Mouse (Mus musculus): ENCODE data around the gene Taok3. TPM values are rescaled to one million over a fixed set of nuclear protein-coding genes. Genes with fewer than 3 reads are reported as not detected.
A peak's percentile ranks its signal among the peaks of the same experiment; 100 is the strongest.

Taok3 gene
- polyA plus RNA-seq, 1 experiment = 40.6 TPM

DNA sequence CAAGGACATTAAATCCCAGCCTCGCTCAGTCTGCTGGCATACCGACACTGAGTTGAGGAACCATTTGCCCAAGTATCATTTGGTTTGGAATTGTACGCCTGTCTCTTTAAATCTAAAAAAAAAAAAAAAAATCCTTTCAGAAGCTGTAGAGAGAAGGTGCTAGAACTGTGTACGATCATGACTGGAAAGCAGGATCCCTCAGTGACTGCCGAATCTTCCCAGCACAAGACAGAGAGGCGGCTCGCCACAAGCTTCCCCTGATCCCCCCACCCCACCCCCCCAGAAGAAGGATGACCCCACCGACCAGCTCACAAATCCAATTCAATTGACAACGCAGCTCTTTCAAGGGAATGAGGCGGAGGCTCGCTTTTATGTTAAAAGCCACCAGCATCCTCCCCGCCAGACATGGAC is 120.4 kb downstream of the Taok3 start:
- peak overlapping the region; percentile 68 for H3K4me3 ChIP-seq (ENCODE audit: insufficient read depth, low read length)
- no peaks in the 10 kb centered on the region for H3K4me1 ChIP-seq (ENCODE audit: control insufficient read depth, insufficient read depth, low read length)
- TF ChIP-seq CTCF (IDR thresholded peaks at IDR 0.05; ENCODE audit: extremely low read depth, insufficient read depth, low read length) (no peak), POLR2A (IDR thresholded peaks at IDR 0.05; ENCODE audit: extremely low read depth, insufficient read depth, low read length) (peak; percentile 67)
- peak overlapping the region; percentile 64 for H3K27ac ChIP-seq (ENCODE audit: insufficient read depth, low read length)

DNA sequence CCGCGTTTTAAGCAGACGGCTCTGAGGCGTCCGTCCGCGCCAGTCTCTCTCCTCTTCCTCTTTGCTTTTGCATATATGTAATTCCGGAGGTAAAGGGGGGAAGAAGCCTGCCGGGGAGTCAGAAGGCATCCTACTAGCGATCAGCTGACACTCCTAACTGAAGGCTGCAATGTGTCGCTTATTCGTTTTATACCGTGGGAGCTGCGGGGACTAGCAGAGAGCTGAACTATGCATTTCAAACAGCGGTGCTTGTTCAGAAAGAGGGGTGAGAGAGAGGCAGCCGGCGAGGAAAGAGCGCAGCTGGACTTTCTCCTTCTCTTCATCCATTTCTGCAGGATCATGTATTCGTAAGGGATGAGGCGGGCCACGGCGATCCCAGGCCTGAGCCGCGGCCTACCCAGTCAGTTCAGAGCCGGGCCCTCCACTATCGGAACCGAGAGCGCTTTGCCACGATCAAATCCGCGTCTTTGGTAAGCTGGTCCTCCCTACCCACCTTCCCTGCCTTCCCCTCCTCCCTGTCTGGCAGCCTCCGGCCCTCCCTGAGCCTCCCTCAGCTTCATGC is 120.9 kb downstream of the Taok3 start:
- peak overlapping the region; percentile 68 for H3K4me3 ChIP-seq (ENCODE audit: insufficient read depth, low read length)
- peak overlapping the region; percentile 64 for H3K27ac ChIP-seq (ENCODE audit: insufficient read depth, low read length)
- H3K4me1 ChIP-seq (ENCODE audit: control insufficient read depth, insufficient read depth, low read length) = no peaks in the 10 kb centered on the region
- TF ChIP-seq CTCF (IDR thresholded peaks at IDR 0.05; ENCODE audit: extremely low read depth, insufficient read depth, low read length) (no peak), POLR2A (IDR thresholded peaks at IDR 0.05; ENCODE audit: extremely low read depth, insufficient read depth, low read length) (peak; percentile 75)

DNA sequence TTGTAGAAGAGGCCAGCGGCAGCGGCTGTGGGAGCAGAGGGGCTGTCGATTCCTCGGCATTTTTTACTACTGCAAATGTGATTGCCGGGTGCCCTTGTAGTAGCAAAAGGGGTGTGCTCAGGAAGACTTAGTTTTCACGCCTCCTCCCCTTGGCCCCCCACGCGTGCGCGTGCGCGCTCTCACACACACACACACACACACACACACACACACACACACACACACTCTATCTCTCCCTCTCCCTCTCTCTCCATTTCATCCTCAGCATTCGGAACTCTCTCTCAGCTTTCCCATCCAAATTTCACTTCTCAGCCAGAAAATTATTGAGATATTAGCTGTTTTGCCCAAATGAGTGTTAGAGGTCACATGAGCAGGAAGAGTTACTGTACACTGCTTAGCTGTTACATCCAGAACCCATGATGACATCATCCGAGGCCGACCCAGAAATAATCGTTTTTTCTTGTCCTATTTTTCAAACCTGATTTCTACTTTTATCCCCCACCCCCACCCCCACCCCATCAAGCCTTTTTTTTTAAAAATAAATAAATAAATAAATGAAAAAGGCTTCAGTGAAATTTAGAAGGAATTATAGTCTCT is 122.1 kb downstream of the Taok3 start:
- H3K27ac ChIP-seq (ENCODE audit: insufficient read depth, low read length) = no peak overlapping the region
- TF ChIP-seq POLR2A (IDR thresholded peaks at IDR 0.05; ENCODE audit: extremely low read depth, insufficient read depth, low read length) (0 out of 2 replicates have a peak, but pooled peaks have one; percentile 38), CTCF (IDR thresholded peaks at IDR 0.05; ENCODE audit: extremely low read depth, insufficient read depth, low read length) (no peak)
- H3K4me1 ChIP-seq (ENCODE audit: control insufficient read depth, insufficient read depth, low read length) = no peaks in the 10 kb centered on the region
- peak overlapping the region; percentile 62 for H3K4me3 ChIP-seq (ENCODE audit: insufficient read depth, low read length)

DNA sequence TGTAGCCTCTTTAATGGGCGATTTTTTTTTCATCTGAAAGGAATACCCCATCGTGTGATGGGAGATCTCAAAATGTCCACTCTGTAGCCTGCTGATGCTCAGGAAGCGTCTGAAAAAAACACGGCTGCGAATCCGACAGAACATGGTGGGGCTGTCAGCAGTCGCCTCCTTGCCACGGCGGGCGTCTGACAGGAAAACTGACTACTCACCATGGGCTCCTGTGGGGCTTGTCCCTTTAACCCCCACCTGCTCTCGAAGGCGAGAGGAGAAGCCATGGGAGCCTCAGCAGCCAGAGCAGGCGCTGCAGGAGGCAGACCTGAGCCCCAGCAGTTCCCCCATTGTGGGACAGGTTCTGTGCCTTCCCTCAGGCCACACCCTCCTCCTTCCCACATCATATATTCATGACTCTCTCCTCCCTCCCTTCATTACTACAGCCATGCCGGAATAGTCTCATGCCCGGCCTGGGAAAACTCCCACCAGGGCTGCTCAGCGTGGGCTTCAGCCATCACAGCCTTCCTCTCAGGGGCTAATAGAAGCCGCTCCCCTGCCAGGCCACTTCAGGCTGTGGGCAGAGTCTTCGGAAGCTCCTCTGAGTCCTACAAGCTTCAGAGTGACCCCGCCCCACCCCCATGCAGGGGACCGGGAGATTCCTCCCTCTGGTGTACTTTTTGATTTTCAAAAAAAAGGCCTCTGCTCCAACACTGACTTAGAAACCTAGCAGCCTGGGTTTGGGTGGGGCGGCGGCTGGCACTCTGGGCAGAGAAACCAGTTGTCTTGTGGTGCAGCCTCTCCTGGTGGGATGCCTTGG is 122.9 kb downstream of the Taok3 start:
- H3K27ac ChIP-seq (ENCODE audit: insufficient read depth, low read length) = no peak overlapping the region
- TF ChIP-seq POLR2A (IDR thresholded peaks at IDR 0.05; ENCODE audit: extremely low read depth, insufficient read depth, low read length) (peak; percentile 53; the same call in 1 of the 2 replicates), CTCF (IDR thresholded peaks at IDR 0.05; ENCODE audit: extremely low read depth, insufficient read depth, low read length) (no peak)
- peak overlapping the region; percentile 44 for H3K4me3 ChIP-seq (ENCODE audit: insufficient read depth, low read length)
- H3K4me1 ChIP-seq (ENCODE audit: control insufficient read depth, insufficient read depth, low read length) = no peaks in the 10 kb centered on the region

DNA sequence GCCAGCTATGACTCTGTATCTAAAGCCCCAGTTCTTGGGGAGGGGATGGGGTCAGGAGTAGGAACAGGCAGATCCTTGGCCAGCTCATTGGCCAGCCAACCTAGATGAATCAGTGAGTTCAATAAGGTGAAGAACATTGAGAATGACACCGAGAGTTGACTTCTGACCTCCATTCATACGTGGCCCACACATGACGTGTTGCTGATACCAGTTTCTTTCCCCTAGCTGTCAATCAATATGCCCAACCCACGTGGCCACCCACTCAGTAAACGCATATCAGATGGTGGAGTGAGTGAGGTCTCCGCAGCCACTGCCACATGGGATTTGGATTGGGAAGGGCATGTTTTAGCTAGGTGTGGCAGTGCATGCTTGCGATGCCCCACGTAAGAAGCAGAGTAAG is 125.2 kb downstream of the Taok3 start:
- Histone ChIP-seq H3K4me3 (ENCODE audit: insufficient read depth, low read length) (no peak overlapping the region), H3K4me1 (ENCODE audit: control insufficient read depth, insufficient read depth, low read length) (peaks cover 4% of the 10 kb centered on the region; the same call in 1 of the 2 replicates), H3K27ac (ENCODE audit: insufficient read depth, low read length) (no peak overlapping the region)
- no peak for TF ChIP-seq POLR2A (IDR thresholded peaks at IDR 0.05; ENCODE audit: extremely low read depth, insufficient read depth, low read length)
- no peak for TF ChIP-seq CTCF (IDR thresholded peaks at IDR 0.05; ENCODE audit: extremely low read depth, insufficient read depth, low read length)

DNA sequence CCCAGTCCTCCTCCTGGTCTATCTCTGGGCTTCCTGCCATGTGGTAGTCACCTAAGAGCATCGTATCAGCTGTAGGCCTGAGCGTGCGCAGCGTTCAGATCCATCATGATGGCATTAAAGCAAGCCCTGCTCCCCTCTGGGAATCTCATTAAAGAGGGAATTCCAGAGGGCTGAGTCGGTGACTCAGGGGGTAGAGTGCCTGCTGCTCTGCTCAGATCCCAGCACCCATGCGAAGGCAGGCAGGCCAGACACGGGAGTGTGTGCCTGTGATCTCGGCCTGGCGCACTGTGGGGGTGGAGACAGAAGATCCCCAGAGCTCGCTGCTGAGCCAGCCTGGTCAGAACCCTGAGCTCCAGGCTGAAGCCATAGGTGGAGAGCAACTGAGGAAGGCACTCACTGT is 128.4 kb downstream of the Taok3 start:
- Histone ChIP-seq H3K27ac (ENCODE audit: insufficient read depth, low read length) (no peak overlapping the region), H3K4me3 (ENCODE audit: insufficient read depth, low read length) (no peak overlapping the region), H3K4me1 (ENCODE audit: control insufficient read depth, insufficient read depth, low read length) (peaks cover 4% of the 10 kb centered on the region; the same call in 1 of the 2 replicates)
- TF ChIP-seq CTCF (IDR thresholded peaks at IDR 0.05; ENCODE audit: extremely low read depth, insufficient read depth, low read length) (no peak), POLR2A (IDR thresholded peaks at IDR 0.05; ENCODE audit: extremely low read depth, insufficient read depth, low read length) (no peak)

DNA sequence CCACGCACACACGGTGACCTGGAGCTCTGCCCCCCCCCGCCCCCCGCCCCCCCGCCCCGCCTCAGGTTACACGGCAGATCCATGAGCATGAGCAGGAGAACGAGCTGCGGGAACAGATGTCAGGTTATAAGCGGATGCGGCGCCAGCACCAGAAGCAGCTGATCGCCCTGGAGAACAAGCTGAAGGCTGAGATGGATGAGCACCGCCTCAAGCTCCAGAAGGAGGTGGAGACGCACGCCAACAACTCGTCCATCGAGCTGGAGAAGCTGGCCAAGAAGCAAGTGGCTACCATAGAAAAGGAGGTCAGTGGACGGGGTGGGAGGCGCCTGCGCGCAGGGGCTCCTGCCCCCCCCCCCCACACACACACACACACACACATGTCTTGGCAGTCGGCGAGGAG is 130.9 kb downstream of the Taok3 start:
- Histone ChIP-seq H3K27ac (ENCODE audit: insufficient read depth, low read length) (no peak overlapping the region), H3K4me1 (ENCODE audit: control insufficient read depth, insufficient read depth, low read length) (peaks cover 4% of the 10 kb centered on the region; the same call in 1 of the 2 replicates), H3K4me3 (ENCODE audit: insufficient read depth, low read length) (no peak overlapping the region)
- TF ChIP-seq POLR2A (IDR thresholded peaks at IDR 0.05; ENCODE audit: extremely low read depth, insufficient read depth, low read length) (peak; percentile 26; the same call in 1 of the 2 replicates), CTCF (IDR thresholded peaks at IDR 0.05; ENCODE audit: extremely low read depth, insufficient read depth, low read length) (no peak)

DNA sequence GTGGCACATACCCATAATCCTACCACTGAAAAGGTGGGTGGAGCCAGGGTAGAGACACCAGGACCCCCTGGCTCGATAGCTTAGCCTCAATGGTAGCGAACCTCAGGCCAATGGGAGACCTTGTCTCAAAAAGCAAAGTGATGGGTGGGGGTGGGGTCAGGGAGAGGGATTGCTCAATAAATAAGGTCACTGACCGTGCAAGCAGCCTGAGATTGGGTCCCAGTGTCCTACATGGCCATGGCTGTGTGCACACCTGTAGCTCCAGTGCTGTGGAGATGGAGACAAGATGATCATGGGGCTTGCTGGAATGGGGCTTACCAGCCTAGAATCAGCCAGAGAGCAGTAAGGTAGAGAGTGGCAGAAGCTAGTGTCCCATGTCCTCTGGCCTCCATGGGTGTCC is 131.8 kb downstream of the Taok3 start:
- TF ChIP-seq POLR2A (IDR thresholded peaks at IDR 0.05; ENCODE audit: extremely low read depth, insufficient read depth, low read length) = no peak
- no peak for TF ChIP-seq CTCF (IDR thresholded peaks at IDR 0.05; ENCODE audit: extremely low read depth, insufficient read depth, low read length)
- H3K4me3 ChIP-seq (ENCODE audit: insufficient read depth, low read length) = no peak overlapping the region

DNA sequence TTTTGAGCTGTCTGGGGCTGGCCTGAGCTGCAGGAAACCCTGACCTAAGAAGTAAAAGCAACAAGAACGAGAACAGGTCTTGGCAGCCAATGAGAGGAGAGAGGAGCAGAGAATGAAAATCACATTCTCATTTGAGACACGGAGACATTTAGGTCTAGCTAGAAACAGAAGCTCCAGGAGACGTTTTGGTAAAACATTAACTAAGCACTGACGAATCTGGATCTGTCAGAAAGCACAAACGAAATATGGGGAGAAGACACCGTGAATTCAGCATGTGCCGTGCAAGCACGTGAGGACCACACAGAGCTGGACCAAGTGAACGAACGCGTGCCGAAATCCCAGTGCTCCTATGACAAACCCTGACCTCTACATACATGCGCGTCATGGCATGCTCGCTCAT is 138.3 kb downstream of the Taok3 start:
- Histone ChIP-seq H3K4me1 (ENCODE audit: control insufficient read depth, insufficient read depth, low read length) (no peaks in the 10 kb centered on the region), H3K27ac (ENCODE audit: insufficient read depth, low read length) (no peak overlapping the region), H3K4me3 (ENCODE audit: insufficient read depth, low read length) (no peak overlapping the region)
- TF ChIP-seq CTCF (IDR thresholded peaks at IDR 0.05; ENCODE audit: extremely low read depth, insufficient read depth, low read length) (no peak), POLR2A (IDR thresholded peaks at IDR 0.05; ENCODE audit: extremely low read depth, insufficient read depth, low read length) (no peak)

More for the DNA sequence above, 131.8 kb downstream of the Taok3 start:
- no peak overlapping the region for H3K27ac ChIP-seq (ENCODE audit: insufficient read depth, low read length)
- H3K4me1 ChIP-seq (ENCODE audit: control insufficient read depth, insufficient read depth, low read length) = peaks cover 4% of the 10 kb centered on the region; the same call in 1 of the 2 replicates
